16 mouse cellular contexts compared by ENCODE assay signal in the genomic region with DNA sequence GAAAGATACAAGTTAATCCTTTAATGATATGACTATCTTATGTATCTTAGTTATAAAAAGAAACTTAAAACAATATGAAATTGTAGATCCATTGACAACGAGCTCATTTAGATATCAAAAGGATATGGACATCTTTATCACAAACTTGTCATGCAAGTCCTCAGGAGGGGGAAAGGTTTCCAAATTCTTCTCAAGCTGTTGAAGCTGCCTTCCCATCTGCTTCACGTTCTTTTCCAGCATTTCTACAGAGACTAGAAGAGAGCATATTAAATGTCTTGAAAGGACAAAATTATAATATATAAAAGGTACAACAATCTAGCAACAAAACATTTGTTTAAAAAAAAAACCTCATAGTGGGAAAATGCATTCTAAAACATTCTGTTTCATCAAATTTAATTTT.
"Had no signal": no experiment of that assay in that cellular context is flagged by ENCODE, and none has a peak within 500 bp of the region (broad histone marks: within the 10 kb centered on the region; RNA-seq: fewer than 3 reads in every experiment).

No protein-coding gene starts in this region.

- H3K9ac ChIP-seq: limb, embryonic 12.5 days; limb, embryonic 15.5 days; liver, embryonic 14.5 days; liver, postnatal 0 days; lung, embryonic 14.5 days; midbrain, embryonic 13.5 days had no signal

- H3K9me3 ChIP-seq: limb, embryonic 12.5 days; limb, embryonic 15.5 days; midbrain, embryonic 13.5 days had no signal

- H3K27me3 ChIP-seq: limb, embryonic 12.5 days; limb, embryonic 15.5 days; midbrain, embryonic 13.5 days had no signal

- H3K36me3 ChIP-seq: limb, embryonic 12.5 days; limb, embryonic 15.5 days; midbrain, embryonic 13.5 days had no signal

- H3K4me1 ChIP-seq: limb, embryonic 15.5 days; midbrain, embryonic 13.5 days had no signal

- DNase-seq: kidney, adult 18-20 months; kidney, adult 9 months; kidney, postnatal 14 days; kidney, postnatal 4 days; left cerebral cortex, postnatal 4 days; liver, postnatal 0 days; lung, embryonic 14.5 days; thymus, adult 18-20 months; thymus, postnatal 36 days had no signal

- H3K4me3 ChIP-seq: limb, embryonic 12.5 days; limb, embryonic 15.5 days; midbrain, embryonic 13.5 days had no signal

- H3K4me2 ChIP-seq: limb, embryonic 12.5 days; limb, embryonic 15.5 days; liver, embryonic 11.5 days; lung, embryonic 14.5 days; midbrain, embryonic 13.5 days had no signal

- H3K27ac ChIP-seq: limb, embryonic 12.5 days; limb, embryonic 15.5 days; liver, embryonic 14.5 days; macrophage; midbrain, embryonic 13.5 days had no signal

- ATAC-seq: liver, postnatal 0 days; lung, postnatal 0 days; midbrain, embryonic 13.5 days had no signal
